9 mouse cellular contexts compared by ENCODE assay signal in the genomic region with DNA sequence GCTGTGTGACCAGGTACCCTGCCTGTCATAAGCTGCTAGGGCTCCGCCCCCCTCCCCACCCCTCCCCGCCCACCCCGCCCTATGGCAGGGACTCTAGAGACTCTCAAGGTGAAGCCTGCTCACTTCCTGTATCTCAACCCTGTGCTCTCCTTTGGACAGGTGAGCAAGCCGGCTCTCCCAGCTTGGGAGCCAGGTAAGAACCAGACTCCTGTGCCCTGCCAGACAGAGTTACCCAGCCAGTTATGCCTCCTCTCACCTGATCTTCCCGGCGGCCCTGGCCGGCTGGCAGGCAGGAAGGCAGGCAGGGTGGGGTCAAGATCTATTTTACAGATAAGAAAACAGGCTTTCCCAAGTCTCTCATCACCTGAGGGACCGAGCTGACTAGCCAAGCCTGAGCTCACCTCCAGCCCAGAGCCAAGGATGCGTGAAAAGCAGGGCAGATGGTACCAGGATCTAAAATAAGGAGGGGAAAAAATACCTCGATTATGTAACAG. TPM values are rescaled to one million over a fixed set of nuclear protein-coding genes. Genes with fewer than 3 reads are reported as not detected.
DNase-seq lines count a peak whose midpoint lies in the region; ATAC-seq lines count a peak whose summit lies in the region.
"Had no signal": no experiment of that assay in that cellular context is flagged by ENCODE, and none has a peak within 500 bp of the region (broad histone marks: within the 10 kb centered on the region; RNA-seq: fewer than 3 reads in every experiment).

No protein-coding gene starts in this region.

- H3K27me3 ChIP-seq in heart, embryonic 12.5 days (replicated peaks): peaks cover 29% of the 10 kb centered on the region
- no peaks in the 10 kb centered on the region for H3K27me3 ChIP-seq in kidney, embryonic 16.5 days (ENCODE audit: insufficient read depth, low read length)

- 22% methylated on average over 10 of the region's 10 CpGs for WGBS in heart, embryonic 12.5 days
- WGBS in kidney, embryonic 16.5 days: 21% methylated on average over 10 of the region's 10 CpGs

- ATAC-seq in heart, embryonic 12.5 days (ENCODE audit: insufficient number of reproducible peaks, low FRiP score): 0 out of 2 replicates have a peak, but pooled peaks have one; percentile 10
- ATAC-seq in kidney, embryonic 16.5 days (ENCODE audit: low FRiP score, low TSS enrichment): peak; percentile 85

- intact Hi-C loops in gastrocnemius, postnatal 36 days (cut with DNase I): loop anchor here (2.0 to 5.0 kb wide), 3 partner anchors 245 to 457 kb away; no protein-coding TSS in a partner anchor

- no peaks in the 10 kb centered on the region for H3K36me3 ChIP-seq in heart, embryonic 12.5 days
- no peaks in the 10 kb centered on the region for H3K36me3 ChIP-seq in kidney, embryonic 16.5 days (ENCODE audit: insufficient read depth, low read length)
- H3K36me3 ChIP-seq: G1E had no signal

- peaks cover 19% of the 10 kb centered on the region for H3K4me1 ChIP-seq in heart, embryonic 12.5 days (replicated peaks)
- peaks cover 12% of the 10 kb centered on the region for H3K4me1 ChIP-seq in kidney, embryonic 16.5 days (ENCODE audit: insufficient read depth, low read length)

- DNase-seq in heart, postnatal 4 days: no peak
- peak; percentile 95 for DNase-seq in cerebellum, adult 9-11 months
- DNase-seq in lung, postnatal 25 days (ENCODE audit: low spot score): peak; percentile 76
- no peak for DNase-seq in gastrocnemius, postnatal 36 days
- no peak for DNase-seq in layer of hippocampus, adult 9-10 months (ENCODE audit: low spot score)
- DNase-seq in spleen, postnatal 4 days (ENCODE audit: low spot score in 2 of 2): no peak

- H3K9me3 ChIP-seq in heart, embryonic 12.5 days (replicated peaks): no peaks in the 10 kb centered on the region
- no peaks in the 10 kb centered on the region for H3K9me3 ChIP-seq in kidney, embryonic 16.5 days (ENCODE audit: low read length)
- H3K9me3 ChIP-seq: G1E had no signal

- H3K9ac ChIP-seq in heart, embryonic 12.5 days: no peak overlapping the region
- 0 out of 2 replicates have a peak overlapping the region, but pooled peaks have one; percentile 10 for H3K9ac ChIP-seq in kidney, embryonic 16.5 days (replicated peaks; ENCODE audit: low read length)

- no peak overlapping the region for H3K27ac ChIP-seq in heart, embryonic 12.5 days (ENCODE audit: poor library complexity, severe bottlenecking)
- peak overlapping the region; percentile 34; the same call in 1 of the 2 replicates for H3K27ac ChIP-seq in kidney, embryonic 16.5 days (ENCODE audit: low read length)

- H3K4me3 ChIP-seq in heart, embryonic 12.5 days: no peak overlapping the region
- no peak overlapping the region for H3K4me3 ChIP-seq in kidney, embryonic 16.5 days (ENCODE audit: low read length)

- peak overlapping the region; percentile 18 for H3K4me2 ChIP-seq in heart, embryonic 12.5 days
- H3K4me2 ChIP-seq in kidney, embryonic 16.5 days (replicated peaks; ENCODE audit: low read depth, low read length): no peak overlapping the region

RNA-seq across cellular contexts. Expression of gene Bdh1, which starts 37.9 kb away (rescaled TPM):
- 12.5 and 15.6 TPM in 2 replicates for polyA plus RNA-seq in heart, embryonic 12.5 days (2016; fragmentation: Nextera tagmentation; extraction: Ambion mirVana)
- total RNA-seq in heart, postnatal 4 days (2021): 1 to 10 TPM in 1 of 2 experiments, under 1 TPM in 1; 0.81 to 1.0 TPM
- polyA plus RNA-seq in kidney, embryonic 16.5 days (2015; fragmentation: Nextera tagmentation; extraction: Ambion mirVana): 30.5 and 37.1 TPM in 2 replicates
- 10 to 100 TPM; 42.7 to 51.2 TPM for total RNA-seq in gastrocnemius, postnatal 36 days (2021)
- polyA plus RNA-seq: G1E had no signal

Comparison
In these comparisons a context has a peak if more than half of its experiments do, and no peak if none do; other contexts are left out.
1. DNase-seq: peak in cerebellum, adult 9-11 months (single experiment) and lung, postnatal 25 days (single experiment); none in heart, postnatal 4 days (single experiment), gastrocnemius, postnatal 36 days (0 of 2), layer of hippocampus, adult 9-10 months (single experiment) and spleen, postnatal 4 days (0 of 2).
2. RNA of gene Bdh1, which starts 37.9 kb away (total RNA-seq): 42.7 to 51.2 TPM in gastrocnemius, postnatal 36 days; 0.81 to 1.0 TPM in heart, postnatal 4 days; every median in the first group is over 10 times any median in the second.